Mouse (Mus musculus): ENCODE measurements around the gene Gm11937.
"Not testable (repeated sequence)": the region's sequence is repeated elsewhere in the genome, so short reads cannot be mapped to it uniquely, and the experiment has no call there.

Gm11937 gene

GRCm38 (mm10) chr11:99610089-99610488, at the start of gene Gm11937:
Gene Gm11937, minus strand, starts transcription at chr11:99610189.
- not testable (repeated sequence) for DNase-seq (ENCODE audit: low spot score in 2 of 2)

- no peak for DNase-seq (ENCODE audit: low spot score in 2 of 2)
Measured at GRCm38 (mm10) chr11:99659256-99659655, 49.3 kb upstream of the Gm11937 start.

- not testable (repeated sequence) for DNase-seq (ENCODE audit: low spot score in 2 of 2)
Measured at GRCm38 (mm10) chr11:99658467-99659010, 48.5 kb upstream of the Gm11937 start, which contains the start of gene Gm11563. Gene Gm11563, minus strand, starts transcription at chr11:99658960.

GRCm38 (mm10) chr11:99657051-99657450, 47.1 kb upstream of the Gm11937 start:
- DNase-seq (ENCODE audit: low spot score in 2 of 2), result no peak

GRCm38 (mm10) chr11:99650136-99650535, 40.1 kb upstream of the Gm11937 start, which contains the start of gene Gm11555:
Gene Gm11555, minus strand, starts transcription at chr11:99650236.
- DNase-seq (ENCODE audit: low spot score in 2 of 2), result no peak

- no peak for DNase-seq (ENCODE audit: low spot score in 2 of 2)
Measured at GRCm38 (mm10) chr11:99646444-99646843, 36.5 kb upstream of the Gm11937 start.

GRCm38 (mm10) chr11:99644351-99644750, 34.4 kb upstream of the Gm11937 start:
- DNase-seq (ENCODE audit: low spot score in 2 of 2), result no peak

- not testable (repeated sequence) for DNase-seq (ENCODE audit: low spot score in 2 of 2)
Measured at GRCm38 (mm10) chr11:99643635-99644139, 33.7 kb upstream of the Gm11937 start, which contains the start of gene Krtap4-7. Gene Krtap4-7, minus strand, starts transcription at chr11:99644089.

GRCm38 (mm10) chr11:99640926-99641325, 30.9 kb upstream of the Gm11937 start:
- no peak for DNase-seq (ENCODE audit: low spot score in 2 of 2)

- DNase-seq (ENCODE audit: low spot score in 2 of 2), result no peak
Measured at GRCm38 (mm10) chr11:99637086-99637485, 27.1 kb upstream of the Gm11937 start.

GRCm38 (mm10) chr11:99634653-99635134, 24.7 kb upstream of the Gm11937 start, which contains the start of gene Krtap4-2:
Gene Krtap4-2, minus strand, starts transcription at chr11:99635084.
- DNase-seq (ENCODE audit: low spot score in 2 of 2), result no peak

GRCm38 (mm10) chr11:99633293-99633692, 23.3 kb upstream of the Gm11937 start:
- no peak for DNase-seq (ENCODE audit: low spot score in 2 of 2)

- DNase-seq (ENCODE audit: low spot score in 2 of 2), result no peak
Measured at GRCm38 (mm10) chr11:99630890-99631289, 20.9 kb upstream of the Gm11937 start.

GRCm38 (mm10) chr11:99628138-99628537, 18.1 kb upstream of the Gm11937 start, which contains the start of gene Krtap4-1:
Gene Krtap4-1, minus strand, starts transcription at chr11:99628238.
- DNase-seq (ENCODE audit: low spot score in 2 of 2), result no peak

GRCm38 (mm10) chr11:99620335-99620734, 10.3 kb upstream of the Gm11937 start, which contains the start of gene Gm11562:
Gene Gm11562, minus strand, starts transcription at chr11:99620435.
- no peak for DNase-seq (ENCODE audit: low spot score in 2 of 2)

- DNase-seq (ENCODE audit: low spot score in 2 of 2), result no peak
Measured at GRCm38 (mm10) chr11:99614796-99615363, 4.9 kb upstream of the Gm11937 start, which contains the start of gene Krtap2-4. Gene Krtap2-4, minus strand, starts transcription at chr11:99614846.

- no peak for DNase-seq (ENCODE audit: low spot score in 2 of 2)
Measured at GRCm38 (mm10) chr11:99609126-99609525, 863 bp downstream of the Gm11937 start.

- DNase-seq (ENCODE audit: low spot score in 2 of 2), result not testable (repeated sequence)
Measured at GRCm38 (mm10) chr11:99603208-99603607, 6.8 kb downstream of the Gm11937 start, which contains the start of gene Gm11938. Gene Gm11938, minus strand, starts transcription at chr11:99603308.

- not testable (repeated sequence) for DNase-seq (ENCODE audit: low spot score in 2 of 2)
Measured at GRCm38 (mm10) chr11:99597742-99598141, 12.2 kb downstream of the Gm11937 start, which contains the start of gene Krtap9-3. Gene Krtap9-3, minus strand, starts transcription at chr11:99598105.

- DNase-seq (ENCODE audit: low spot score in 2 of 2), result no peak
Measured at GRCm38 (mm10) chr11:99590981-99591380, 19.0 kb downstream of the Gm11937 start, which contains the start of gene Krtap1-3. Gene Krtap1-3, minus strand, starts transcription at chr11:99591339.

GRCm38 (mm10) chr11:99585096-99585495, 24.9 kb downstream of the Gm11937 start:
- no peak for DNase-seq (ENCODE audit: low spot score in 2 of 2)

- no peak for DNase-seq (ENCODE audit: low spot score in 2 of 2)
Measured at GRCm38 (mm10) chr11:99583245-99583704, 26.7 kb downstream of the Gm11937 start, which contains the start of gene Krtap1-4. Gene Krtap1-4, minus strand, starts transcription at chr11:99583654.

All from urinary bladder, postnatal 36 days (tissue).